In genomic region chr3:108061420-108061819, GRCm38 (mm10) we compare ENCODE assay signal across 8 mouse cellular contexts. TPM values are rescaled to one million over a fixed set of nuclear protein-coding genes. Genes with fewer than 3 reads are reported as not detected.
DNase-seq lines count a peak whose midpoint lies in the region; ATAC-seq and TF ChIP-seq lines count a peak whose summit lies in the region.

No protein-coding gene starts in this region.

- WGBS in kidney, postnatal 0 days = 13% methylated on average over 7 of the region's 7 CpGs
- 17% methylated on average over 7 of the region's 7 CpGs for WGBS in stomach, embryonic 14.5 days

- peak; percentile 53 for DNase-seq in cerebellum, adult 8-10 months
- no peak for DNase-seq in cerebellum, adult 11 months
- peak; percentile 78 for DNase-seq in CD4-positive helper T cell, adult 2 months (ENCODE audit: low read depth, low spot score)
- DNase-seq in c-Kit-positive CD71-positive TER-119-positive erythroid progenitor cells, embryonic 14.5 days (ENCODE audit: low spot score) = peak; percentile 79
- DNase-seq in heart, adult 9 months (ENCODE audit: low spot score in 2 of 2) = peak; percentile 34 to 68
- DNase-seq in kidney, postnatal 0 days (ENCODE audit: low spot score) = peak; percentile 88
- DNase-seq in lung, postnatal 14 days = peak; percentile 76

- peak; percentile 86 for TF ChIP-seq CTCF in kidney, postnatal 0 days (IDR thresholded peaks at IDR 0.05; ENCODE audit: low read depth)

- H3K27ac ChIP-seq in kidney, postnatal 0 days = no peak overlapping the region
- H3K27ac ChIP-seq in stomach, embryonic 14.5 days (ENCODE audit: low read length) = no peak overlapping the region

- H3K27me3 ChIP-seq in kidney, postnatal 0 days (ENCODE audit: insufficient read depth, low read length) = no peaks in the 10 kb centered on the region
- H3K27me3 ChIP-seq in stomach, embryonic 14.5 days (ENCODE audit: control insufficient read depth, insufficient read depth, low read length) = no peaks in the 10 kb centered on the region

- ATAC-seq in kidney, postnatal 0 days (replicated peaks; ENCODE audit: low FRiP score, low read depth) = no peak
- no peak for ATAC-seq in stomach, embryonic 14.5 days (ENCODE audit: insufficient number of reproducible peaks, insufficient read depth, low FRiP score, low read depth)

- peak overlapping the region; percentile 44 for H3K4me2 ChIP-seq in kidney, postnatal 0 days (ENCODE audit: low read length)
- 0 out of 2 replicates have a peak overlapping the region, but pooled peaks have one; percentile 6 for H3K4me2 ChIP-seq in stomach, embryonic 14.5 days (replicated peaks; ENCODE audit: low read depth, low read length)

- H3K4me1 ChIP-seq in kidney, postnatal 0 days (replicated peaks; ENCODE audit: insufficient read depth, low read length) = no peaks in the 10 kb centered on the region
- H3K4me1 ChIP-seq in stomach, embryonic 14.5 days (ENCODE audit: control insufficient read depth, insufficient read depth, low read length) = no peaks in the 10 kb centered on the region

- H3K9ac ChIP-seq in kidney, postnatal 0 days (ENCODE audit: low read depth, low read length) = no peak overlapping the region
- H3K9ac ChIP-seq in stomach, embryonic 14.5 days (replicated peaks; ENCODE audit: low read depth, low read length) = no peak overlapping the region

- H3K4me3 ChIP-seq in kidney, postnatal 0 days (replicated peaks; ENCODE audit: low read depth, low read length) = no peak overlapping the region
- no peak overlapping the region; the same call in 1 of the 2 replicates for H3K4me3 ChIP-seq in stomach, embryonic 14.5 days (ENCODE audit: low read depth, low read length)

- H3K9me3 ChIP-seq in kidney, postnatal 0 days (replicated peaks; ENCODE audit: low read length) = no peaks in the 10 kb centered on the region
- H3K9me3 ChIP-seq in stomach, embryonic 14.5 days (ENCODE audit: control insufficient read depth, low read depth, low read length) = no peaks in the 10 kb centered on the region

- no peaks in the 10 kb centered on the region for H3K36me3 ChIP-seq in kidney, postnatal 0 days (ENCODE audit: insufficient read depth, low read length)
- H3K36me3 ChIP-seq in stomach, embryonic 14.5 days (ENCODE audit: control insufficient read depth, insufficient read depth, low read length) = no peaks in the 10 kb centered on the region

RNA-seq across cellular contexts. Expression of gene Gstm4, which starts 16.7 kb away (rescaled TPM):
- 21.8 and 22.1 TPM in 2 replicates for polyA plus RNA-seq in kidney, postnatal 0 days (2015; fragmentation: Nextera tagmentation; extraction: Ambion mirVana)
- 18.1 and 21.2 TPM in 2 replicates for polyA plus RNA-seq in stomach, embryonic 14.5 days (2014; fragmentation: Nextera tagmentation; extraction: Ambion mirVana)

RNA-seq across cellular contexts. Expression of gene Ampd2, which starts 25.0 kb away (rescaled TPM):
- polyA plus RNA-seq in kidney, postnatal 0 days (2015; fragmentation: Nextera tagmentation; extraction: Ambion mirVana) = 35.8 and 38.2 TPM in 2 replicates
- polyA plus RNA-seq in stomach, embryonic 14.5 days (2014; fragmentation: Nextera tagmentation; extraction: Ambion mirVana) = 33.6 and 36.0 TPM in 2 replicates

RNA-seq across cellular contexts. Expression of gene Gnat2, which starts 31.2 kb away (rescaled TPM):
- 1.0 and 1.2 TPM in 2 replicates for polyA plus RNA-seq in kidney, postnatal 0 days (2015; fragmentation: Nextera tagmentation; extraction: Ambion mirVana)
- 0.51 and 1.2 TPM in 2 replicates for polyA plus RNA-seq in stomach, embryonic 14.5 days (2014; fragmentation: Nextera tagmentation; extraction: Ambion mirVana)

RNA-seq across cellular contexts. Expression of gene Gstm1, which starts 43.6 kb away (rescaled TPM):
- polyA plus RNA-seq in kidney, postnatal 0 days (2015; fragmentation: Nextera tagmentation; extraction: Ambion mirVana) = 177 and 224 TPM in 2 replicates
- polyA plus RNA-seq in stomach, embryonic 14.5 days (2014; fragmentation: Nextera tagmentation; extraction: Ambion mirVana) = 320 and 324 TPM in 2 replicates
